Mouse (Mus musculus) small intestine, adult 2 months (tissue): Measurements from ENCODE around the gene Ccdc57.

Experiments used
- CTCF ChIP-seq: fragments of 200-500 bp; IDR thresholded peaks from 2 replicates; pipeline ENCODE4 v1.5.1; 2012; ENCODE audit warnings: low read depth, mild to moderate bottlenecking, control low read depth, inconsistent platforms, low read length, moderate library complexity, mixed read lengths; ENCODE audit not compliant: insufficient replicate concordance, insufficient read length; ENCODE audit errors: extremely low read depth
- POLR2A ChIP-seq: fragments of 200-500 bp; IDR thresholded peaks from 2 replicates; pipeline ENCODE4 v1.6.1; 2012; ENCODE audit warnings: low read depth, mild to moderate bottlenecking, control low read depth, inconsistent platforms, low read length, moderate library complexity

DNA sequence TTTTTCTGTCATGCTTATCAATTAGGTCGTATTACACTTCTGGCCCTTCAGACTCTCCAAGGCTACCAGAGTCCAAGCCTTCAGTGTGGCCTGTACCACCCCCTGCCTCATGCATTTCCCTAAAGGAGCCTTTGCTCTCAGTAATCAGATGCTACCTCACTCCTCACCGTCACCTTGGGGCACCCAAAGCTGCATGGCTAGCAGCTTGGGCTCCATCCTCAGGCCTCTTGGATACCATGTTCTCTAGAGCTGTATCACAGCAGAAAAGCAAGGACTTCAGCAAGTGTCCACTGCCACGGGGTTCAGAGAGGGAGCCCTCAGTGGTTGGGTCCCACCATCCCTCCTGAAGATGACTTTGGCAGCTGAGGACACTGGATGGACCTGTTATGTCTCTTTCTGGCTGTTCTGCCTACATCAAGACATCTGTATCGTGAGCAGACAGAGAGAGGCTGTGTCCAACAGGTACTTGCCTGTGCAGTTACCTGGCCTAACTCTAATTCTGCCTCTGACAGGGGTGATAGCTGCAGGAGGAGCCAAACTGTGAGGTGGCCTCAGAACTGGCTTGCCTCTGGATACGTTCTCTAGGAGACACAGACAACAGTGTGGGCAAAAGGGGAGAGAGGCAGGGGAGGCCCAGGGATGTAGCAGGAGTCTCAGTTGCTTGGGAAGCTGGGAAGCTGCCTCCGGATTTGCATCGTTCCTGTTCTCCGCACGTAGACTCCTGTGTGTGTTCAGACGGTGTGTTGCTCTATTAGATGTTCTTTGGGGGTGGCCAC, 102.7 kb downstream of the Ccdc57 start:
- TF ChIP-seq CTCF: no peak
- TF ChIP-seq POLR2A: no peak
